Mouse (Mus musculus) heart, embryonic 14.5 days (tissue): ENCODE data around the gene Cyth3. TPM values are rescaled to one million over a fixed set of nuclear protein-coding genes. Genes with fewer than 3 reads are reported as not detected.

Source experiments
- ATAC-seq: fragments of 200-750 bp; cut with Nextera tagmentation; 2 replicates; pipeline ENCODE4 v1.8.0; 2017; ENCODE audit warnings: low read depth, moderate TSS enrichment; ENCODE audit not compliant: insufficient number of reproducible peaks, insufficient read depth, low FRiP score
- H3K27ac ChIP-seq, 2 experiments: fragments of 200-500 bp in 1 of 2; fragments of 300-500 bp in 1 of 2; sonication (generic) in 1 of 2; replicated peaks in 1 of 2; 2 replicates each; pipeline ENCODE4 v1.5.1; 2012 to 2014; ENCODE audit warnings: low read depth in 2 of 2, low read length in 2 of 2, control low read depth in 1 of 2, mild to moderate bottlenecking in 1 of 2, mixed read lengths in 1 of 2; ENCODE audit not compliant: control insufficient read depth in 1 of 2, insufficient read depth in 1 of 2
- H3K27me3 ChIP-seq: fragments of 300-500 bp; sonication (generic); 2 replicates; pipeline ENCODE4 v1.6.1; 2014; ENCODE audit warnings: mild to moderate bottlenecking, low read length, control low read depth; ENCODE audit not compliant: control insufficient read depth, insufficient read depth
- H3K36me3 ChIP-seq: fragments of 300-500 bp; sonication (generic); 2 replicates; pipeline ENCODE4 v1.6.1; 2014; ENCODE audit warnings: mild to moderate bottlenecking, control low read depth, low read length, mixed read lengths; ENCODE audit not compliant: control insufficient read depth, insufficient read depth
- H3K4me1 ChIP-seq, 2 experiments: fragments of 200-500 bp in 1 of 2; fragments of 300-500 bp in 1 of 2; sonication (generic) in 1 of 2; 2 replicates each; pipeline ENCODE4 v1.6.1; 2012 to 2014; ENCODE audit warnings: low read length in 2 of 2, control low read depth in 1 of 2, mixed read lengths in 1 of 2; ENCODE audit not compliant: control insufficient read depth in 2 of 2, insufficient read depth in 2 of 2
- H3K4me2 ChIP-seq: fragments of 300-500 bp; sonication (generic); 2 replicates; pipeline ENCODE4 v1.6.1; 2014; ENCODE audit warnings: mild to moderate bottlenecking, low read length
- H3K4me3 ChIP-seq, 2 experiments: fragments of 200-500 bp in 1 of 2; fragments of 300-500 bp in 1 of 2; sonication (generic) in 1 of 2; 2 replicates each; pipeline ENCODE4 v1.5.1; 2012 to 2014; ENCODE audit warnings: low read length in 2 of 2, mild to moderate bottlenecking in 2 of 2, control low read depth in 1 of 2, low read depth in 1 of 2, moderate library complexity in 1 of 2; ENCODE audit not compliant: control insufficient read depth in 1 of 2, insufficient read depth in 1 of 2
- H3K9ac ChIP-seq: fragments of 300-500 bp; sonication (generic); 2 replicates; pipeline ENCODE4 v1.6.1; 2014; ENCODE audit warnings: mild to moderate bottlenecking, low read length
- H3K9me3 ChIP-seq: fragments of 300-500 bp; sonication (generic); 2 replicates; pipeline ENCODE4 v1.6.1; 2016; ENCODE audit warnings: low read length, control low read depth; ENCODE audit not compliant: control insufficient read depth
- WGBS: fragments of 180-500 bp; shearing (Covaris S2); extraction: QIAGEN DNeasy Blood & Tissue Kit; methylation state at CpG from one replicate; pipeline ENCODE4 v1.1.7; 2014; 5-methylcytosine and 5-hydroxymethylcytosine counted together
- polyA plus RNA-seq: library from polyadenylated mRNA; unstranded; fragments of >200 nt; fragmentation: Nextera tagmentation; extraction: Ambion mirVana; gene quantifications from 2 replicates; pipeline ENCODE4 v1.2.1, GENCODE M21; 2014

Cyth3 gene
- polyA plus RNA-seq, 1 experiment from 2014 or later, result 49.2 TPM

DNA sequence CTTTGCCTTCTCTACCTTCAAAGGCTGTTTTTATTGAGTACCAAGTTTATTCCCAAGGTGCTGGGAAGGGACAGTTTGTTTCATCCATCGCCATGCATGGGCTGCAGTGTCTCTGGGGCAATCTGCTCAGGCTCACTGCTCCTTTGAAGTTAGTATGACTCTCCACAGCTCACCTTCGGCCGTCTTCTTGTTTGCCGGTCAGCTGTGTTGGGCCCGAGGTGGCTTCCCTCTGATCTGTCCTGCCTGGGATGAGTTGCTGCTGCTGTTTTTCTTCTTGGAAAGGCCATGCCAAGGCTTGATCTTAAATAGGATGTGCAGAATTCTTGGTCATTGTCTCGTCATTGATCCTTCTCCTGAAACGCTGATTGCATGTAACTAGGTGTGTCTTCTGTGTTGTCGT is 9.3 kb downstream of the Cyth3 start:
- WGBS, result 79% methylated on average over 8 of the region's 8 CpGs
- Histone ChIP-seq H3K27ac (no peak overlapping the region), H3K4me2 (no peak overlapping the region), H3K36me3 (no peaks in the 10 kb centered on the region), H3K9ac (no peak overlapping the region), H3K9me3 (no peaks in the 10 kb centered on the region), H3K4me3 (no peak overlapping the region), H3K27me3 (no peaks in the 10 kb centered on the region), H3K4me1 (peaks cover 16 to 44% of the 10 kb centered on the region in 2 experiments)
- ATAC-seq, result no peak

DNA sequence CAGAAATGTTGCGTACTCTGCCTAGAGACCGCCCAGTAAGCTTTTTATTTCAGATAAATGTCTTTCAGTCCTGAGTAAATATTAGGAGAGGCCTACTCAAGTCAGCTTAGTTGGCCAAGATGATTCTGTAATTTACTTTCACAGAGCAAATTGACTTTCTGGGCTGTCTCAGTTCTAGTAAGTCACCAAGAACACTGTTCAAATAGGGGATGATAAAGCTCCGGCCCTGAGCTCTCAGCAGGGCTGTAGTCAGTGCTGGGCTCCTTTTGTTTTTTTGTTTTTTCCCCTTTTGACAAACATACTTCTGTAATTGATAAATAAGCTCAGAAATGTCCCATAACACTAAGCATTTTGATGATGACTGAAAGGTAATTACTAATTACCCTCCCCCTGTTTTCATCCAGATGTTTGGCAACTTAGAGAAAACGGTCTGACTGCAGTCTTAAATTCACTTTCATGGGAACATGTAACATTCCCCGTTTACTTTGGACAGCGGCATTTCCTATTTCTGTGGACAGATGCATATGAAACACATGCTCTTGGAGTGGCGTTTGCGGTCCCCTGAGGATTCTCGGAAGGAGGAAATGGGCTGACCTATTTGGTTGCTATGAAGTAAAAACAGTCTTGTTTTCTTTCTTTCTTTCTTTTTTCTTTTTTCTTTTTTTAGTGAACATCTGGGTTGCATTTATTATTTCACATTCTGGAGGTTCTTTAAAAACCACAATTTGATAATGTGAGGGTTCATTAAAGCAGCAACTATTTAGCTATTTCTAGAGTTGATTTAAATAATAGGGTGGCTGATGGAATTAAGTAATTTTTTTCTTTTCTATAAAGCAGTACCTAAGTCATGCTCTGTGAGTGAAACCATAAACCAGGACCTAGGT is 10.7 kb downstream of the Cyth3 start:
- no peaks in the 10 kb centered on the region for H3K36me3 ChIP-seq
- WGBS, result 59% methylated on average over 9 of the region's 9 CpGs
- ATAC-seq, result no peak
- H3K9me3 ChIP-seq, result no peaks in the 10 kb centered on the region
- peaks cover 16 to 46% of the 10 kb centered on the region in 2 experiments for H3K4me1 ChIP-seq
- no peak overlapping the region for H3K4me3 ChIP-seq
- H3K27ac ChIP-seq, result peak overlapping the region; percentile 24 to 67; a peak in 3 of 4 replicates
- H3K4me2 ChIP-seq, result peak overlapping the region; percentile 10; the same call in 1 of the 2 replicates
- H3K9ac ChIP-seq, result peak overlapping the region; percentile 8; the same call in 1 of the 2 replicates
- no peaks in the 10 kb centered on the region for H3K27me3 ChIP-seq

DNA sequence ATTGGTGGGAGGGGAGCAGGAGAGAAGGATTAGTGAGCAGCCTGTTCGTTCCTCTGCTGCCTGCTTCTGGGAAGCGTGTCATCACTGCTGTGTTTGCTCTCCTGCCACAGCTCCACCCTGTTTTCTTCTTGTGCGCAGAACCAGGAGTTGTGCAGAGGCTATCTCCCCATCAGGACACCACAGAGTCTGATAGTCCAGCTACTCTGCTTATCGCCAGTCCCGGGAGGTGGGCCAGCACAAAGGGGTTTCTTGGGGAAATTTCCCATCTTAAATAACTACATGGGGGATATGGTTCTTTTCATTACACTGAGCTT is 11.3 kb downstream of the Cyth3 start:
- 15% methylated on average over 5 of the region's 5 CpGs for WGBS
- H3K36me3 ChIP-seq, result no peaks in the 10 kb centered on the region
- H3K27ac ChIP-seq, result peak overlapping the region; percentile 24 to 67
- H3K9ac ChIP-seq, result peak overlapping the region; percentile 8
- H3K4me2 ChIP-seq, result peak overlapping the region; percentile 10; the same call in 1 of the 2 replicates
- H3K4me3 ChIP-seq, result no peak overlapping the region
- no peaks in the 10 kb centered on the region for H3K27me3 ChIP-seq
- H3K4me1 ChIP-seq, result peaks cover 16 to 52% of the 10 kb centered on the region in 2 experiments
- no peaks in the 10 kb centered on the region for H3K9me3 ChIP-seq
- no peak for ATAC-seq

DNA sequence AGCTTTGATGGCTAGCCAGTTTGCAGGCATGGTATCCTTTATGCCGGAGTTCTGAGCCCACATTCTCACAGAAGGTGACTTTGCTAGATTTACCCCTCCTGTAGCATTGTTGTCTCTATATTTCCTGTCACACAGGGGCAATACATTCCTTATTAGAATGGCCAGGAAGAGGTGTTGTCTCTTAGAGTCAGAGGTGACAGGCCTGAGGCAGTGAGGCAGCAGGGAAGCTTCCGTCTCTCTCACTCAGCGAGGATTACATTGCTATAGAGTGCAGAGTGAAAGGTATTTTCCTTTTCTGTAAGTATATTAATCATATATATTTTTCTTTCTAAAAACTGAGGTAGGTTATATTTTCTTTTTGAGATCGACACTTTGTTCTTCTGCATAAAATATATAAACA is 11.6 kb downstream of the Cyth3 start:
- WGBS, result 59% methylated on average over 4 of the region's 4 CpGs
- no peak overlapping the region for H3K4me3 ChIP-seq
- peak overlapping the region; percentile 24 to 67; a peak in 3 of 4 replicates for H3K27ac ChIP-seq
- no peaks in the 10 kb centered on the region for H3K27me3 ChIP-seq
- no peak for ATAC-seq
- no peaks in the 10 kb centered on the region for H3K9me3 ChIP-seq
- H3K36me3 ChIP-seq, result no peaks in the 10 kb centered on the region
- peak overlapping the region; percentile 10; the same call in 1 of the 2 replicates for H3K4me2 ChIP-seq
- peak overlapping the region; percentile 8 for H3K9ac ChIP-seq
- peaks cover 16 to 56% of the 10 kb centered on the region in 2 experiments for H3K4me1 ChIP-seq

DNA sequence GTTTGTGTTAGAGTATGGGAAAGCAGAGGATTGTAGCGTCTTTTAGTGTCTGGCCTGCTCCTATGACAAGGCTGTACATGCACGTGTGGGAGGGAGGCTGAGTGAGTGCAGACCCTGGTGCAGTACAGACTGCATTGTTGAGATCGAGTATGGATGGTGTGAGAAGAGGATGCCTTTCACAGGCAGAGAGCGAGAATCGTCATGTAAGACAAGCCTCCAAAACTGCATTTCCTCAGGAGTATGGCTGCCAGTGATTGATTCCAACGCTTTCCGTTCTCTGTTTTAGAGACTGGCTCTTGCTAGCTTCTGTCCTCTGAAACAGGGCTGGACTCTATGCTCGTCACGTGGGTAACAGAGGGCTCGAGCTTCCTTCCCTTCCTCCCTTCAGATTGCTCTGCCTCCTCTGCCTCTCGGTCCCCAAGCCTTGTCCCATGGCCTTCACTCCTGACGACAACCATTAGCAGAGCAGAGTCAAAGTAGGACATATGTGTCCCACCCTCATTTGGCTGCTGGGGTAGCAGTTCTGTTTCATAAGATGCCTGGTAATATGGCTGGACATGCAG is 12.4 kb downstream of the Cyth3 start:
- Histone ChIP-seq H3K27ac (peak overlapping the region in 1 of 2 experiments; percentile 55; a peak in 2 of 4 replicates), H3K4me2 (0 out of 2 replicates have a peak overlapping the region, but pooled peaks have one; percentile 11)
- no peak; the same call in 1 of the 2 replicates for ATAC-seq

DNA sequence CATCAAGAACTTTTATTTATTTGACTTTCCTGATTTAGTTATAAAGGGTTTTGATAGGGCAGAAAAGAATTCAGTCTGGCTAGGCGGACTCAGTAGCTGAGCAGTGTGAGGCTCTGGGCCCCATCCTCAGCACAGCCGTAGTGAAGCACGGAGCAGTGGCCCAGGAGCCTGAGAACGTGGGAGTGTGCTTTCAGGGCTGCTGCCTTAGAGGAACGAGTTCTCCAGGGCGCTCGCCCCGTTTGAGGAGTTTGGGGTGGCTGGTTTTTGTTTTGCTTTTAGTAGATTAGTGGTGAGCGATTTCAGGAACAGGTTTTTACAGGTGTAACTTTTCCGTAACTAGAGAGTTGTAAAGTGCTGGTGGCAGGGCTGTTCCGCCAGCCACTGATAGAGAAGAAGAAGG is 13.1 kb downstream of the Cyth3 start:
- Histone ChIP-seq H3K4me2 (peak overlapping the region; percentile 11; the same call in 1 of the 2 replicates), H3K27me3 (no peaks in the 10 kb centered on the region), H3K4me1 (peaks cover 16 to 65% of the 10 kb centered on the region in 2 experiments), H3K9ac (no peak overlapping the region), H3K9me3 (no peaks in the 10 kb centered on the region), H3K4me3 (no peak overlapping the region), H3K36me3 (no peaks in the 10 kb centered on the region), H3K27ac (0 out of 4 replicates have a peak overlapping the region, but pooled peaks of 1 of the 2 experiments have one; percentile 35)
- 64% methylated on average over 11 of the region's 11 CpGs for WGBS
- ATAC-seq, result no peak

More for the DNA sequence above, 12.4 kb downstream of the Cyth3 start:
- H3K4me3 ChIP-seq, result no peak overlapping the region
- H3K27me3 ChIP-seq, result no peaks in the 10 kb centered on the region
- H3K9me3 ChIP-seq, result no peaks in the 10 kb centered on the region
- peaks cover 16 to 62% of the 10 kb centered on the region in 2 experiments for H3K4me1 ChIP-seq
- H3K9ac ChIP-seq, result no peak overlapping the region
- no peaks in the 10 kb centered on the region for H3K36me3 ChIP-seq
- 43% methylated on average over 12 of the region's 12 CpGs for WGBS

DNA sequence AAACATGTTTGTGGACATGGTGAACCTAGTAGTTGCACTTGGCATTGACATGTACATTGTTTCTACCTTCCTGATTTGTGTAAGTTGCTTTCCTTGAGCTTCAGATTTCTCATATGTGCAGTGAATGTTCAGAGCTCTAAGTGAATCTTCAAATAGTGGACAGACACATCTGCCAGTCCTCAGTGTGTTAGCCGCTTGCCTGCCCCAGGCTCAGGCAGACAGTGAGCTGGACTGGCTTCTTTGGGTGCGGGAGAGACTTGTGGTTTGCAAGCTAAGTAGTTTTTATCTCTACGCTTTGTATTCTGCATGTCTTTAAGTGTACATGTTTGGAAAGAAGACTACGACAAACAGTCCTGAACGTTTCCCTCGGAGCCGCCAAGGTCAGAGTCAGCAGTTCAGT is 13.9 kb downstream of the Cyth3 start:
- ATAC-seq, result no peak
- no peak overlapping the region for H3K27ac ChIP-seq

More for the DNA sequence above, 13.9 kb downstream of the Cyth3 start:
- Histone ChIP-seq H3K36me3 (no peaks in the 10 kb centered on the region), H3K9me3 (no peaks in the 10 kb centered on the region), H3K27me3 (no peaks in the 10 kb centered on the region), H3K4me2 (no peak overlapping the region), H3K4me1 (peaks cover 19 to 73% of the 10 kb centered on the region in 2 experiments), H3K9ac (no peak overlapping the region), H3K4me3 (no peak overlapping the region)
- WGBS, result 64% methylated on average over 7 of the region's 7 CpGs
